Mouse (Mus musculus) cerebellum, adult 2 months (tissue): ENCODE results near the gene Prkacb.

Source experiments
- CTCF ChIP-seq: fragments of 200-500 bp; IDR thresholded peaks from 2 replicates; pipeline ENCODE4 v1.5.1; 2011; ENCODE audit warnings: low read depth, mild to moderate bottlenecking, control low read depth, low read length, moderate library complexity, borderline replicate concordance; ENCODE audit not compliant: insufficient read depth
- POLR2A ChIP-seq: fragments of 200-500 bp; IDR thresholded peaks from 2 replicates; pipeline ENCODE4 v1.6.1; 2011; ENCODE audit warnings: low read length, control low read depth, borderline replicate concordance; ENCODE audit not compliant: insufficient read depth

- TF ChIP-seq CTCF (no peak), POLR2A (no peak)
These were observed 94.5 kb downstream of the Prkacb start for GRCm38 (mm10) chr3:146718251-146718650.
